Mouse (Mus musculus) thymus, adult 2 months (tissue): Measurements from ENCODE around the gene Fermt3. TPM values are rescaled to one million over a fixed set of nuclear protein-coding genes. Genes with fewer than 3 reads are reported as not detected.

Experiments
- DNase-seq: peaks from one replicate; pipeline ENCODE4 v3.0.0; 2021
- H3K27ac ChIP-seq: fragments of 200-500 bp; 2 replicates; pipeline ENCODE4 v1.5.1; 2012; ENCODE audit warnings: low read length, control low read depth; ENCODE audit not compliant: control insufficient read depth, insufficient read depth
- H3K27me3 ChIP-seq: fragments of 200-500 bp; 2 replicates; pipeline ENCODE4 v1.6.1; 2012; ENCODE audit warnings: mild to moderate bottlenecking, low read length, moderate library complexity, mixed read lengths; ENCODE audit not compliant: control insufficient read depth, insufficient read depth
- H3K36me3 ChIP-seq: fragments of 200-500 bp; 2 replicates; pipeline ENCODE4 v1.6.1; 2012; ENCODE audit warnings: mild to moderate bottlenecking, low read length, moderate library complexity; ENCODE audit not compliant: control insufficient read depth, insufficient read depth
- H3K4me1 ChIP-seq: fragments of 200-500 bp; replicated peaks from 2 replicates; pipeline ENCODE4 v1.6.1; 2012; ENCODE audit warnings: low read length; ENCODE audit not compliant: control insufficient read depth, insufficient read depth
- H3K4me3 ChIP-seq: fragments of 200-500 bp; 2 replicates; pipeline ENCODE4 v1.5.1; 2012; ENCODE audit warnings: mild to moderate bottlenecking, low read length, control low read depth, moderate library complexity; ENCODE audit not compliant: control insufficient read depth, insufficient read depth
- CTCF ChIP-seq: fragments of 200-500 bp; IDR thresholded peaks from 2 replicates; pipeline ENCODE4 v1.5.1; 2012; ENCODE audit warnings: mild to moderate bottlenecking, control low read depth, low read length, moderate library complexity, borderline replicate concordance; ENCODE audit not compliant: control insufficient read depth, poor library complexity, insufficient read depth; ENCODE audit errors: extremely low read depth
- POLR2A ChIP-seq: fragments of 200-500 bp; IDR thresholded peaks from 2 replicates; pipeline ENCODE4 v1.6.1; 2012; ENCODE audit warnings: mild to moderate bottlenecking, low read length, control low read depth, moderate library complexity; ENCODE audit not compliant: control insufficient read depth, poor library complexity, insufficient read depth; ENCODE audit errors: extremely low read depth
- whole genome bisulfite sequencing: fragments of 180-500 bp; shearing (Covaris S2); methylation state at CpG from one replicate; pipeline ENCODE4 v1.1.7; 2018; 5-methylcytosine and 5-hydroxymethylcytosine counted together
- polyA plus RNA-seq: library from polyadenylated mRNA; depleted of rRNA; stranded (reverse); fragments of >200 nt; gene quantifications from 2 replicates; pipeline ENCODE4 v1.2.3, GENCODE M21; 2012; rRNA removed

The Fermt3 gene
- polyA plus RNA-seq, 1 experiment, result 345 TPM

DNA sequence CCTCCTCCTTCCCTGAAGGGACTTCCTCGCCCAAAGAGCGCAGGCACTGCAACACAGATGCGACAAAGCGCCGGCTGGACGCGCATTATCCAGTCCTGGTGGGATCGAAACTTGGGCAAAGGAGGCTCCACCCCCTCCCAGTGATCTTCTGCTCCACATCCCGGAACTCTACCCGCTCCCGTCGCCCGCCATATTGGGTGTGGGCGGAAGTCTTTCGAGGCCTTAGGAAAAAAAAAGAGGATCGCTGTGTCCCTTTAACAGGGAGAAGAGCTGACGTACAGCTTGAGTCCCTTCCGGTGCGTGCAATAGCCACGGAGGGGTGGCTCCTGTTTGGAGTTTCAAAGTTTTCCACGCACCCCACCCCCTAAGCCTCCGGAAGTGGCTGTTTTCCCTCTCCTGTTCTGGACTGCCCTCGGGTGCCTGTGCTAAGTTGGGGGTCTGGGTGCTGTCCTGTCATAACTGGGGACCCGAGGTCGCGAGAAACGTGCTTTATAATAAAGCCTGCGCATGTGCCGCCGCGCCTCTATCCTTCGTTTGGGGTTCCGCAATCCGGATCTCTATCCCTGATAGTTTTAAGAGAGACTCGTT, 67.8 kb downstream of the Fermt3 start:
- under 1% methylated on average over 35 of the region's 35 CpGs for WGBS
- Histone ChIP-seq H3K4me1 (peaks cover 20% of the 10 kb centered on the region), H3K27ac (peak overlapping the region; percentile 73), H3K27me3 (no peaks in the 10 kb centered on the region), H3K36me3 (no peaks in the 10 kb centered on the region), H3K4me3 (peak overlapping the region; percentile 70)
- peak; percentile 53 for TF ChIP-seq POLR2A
- TF ChIP-seq CTCF, result no peak
- DNase-seq, result peak; percentile 87

GRCm38 (mm10) chr19:6950613-6951153, 68.6 kb downstream of the Fermt3 start:
- under 1% methylated on average over 28 of the region's 28 CpGs for WGBS
- no peaks in the 10 kb centered on the region for H3K27me3 ChIP-seq
- H3K4me3 ChIP-seq, result peak overlapping the region; percentile 70
- no peaks in the 10 kb centered on the region for H3K36me3 ChIP-seq
- DNase-seq, result peak; percentile 47
- H3K4me1 ChIP-seq, result peaks cover 20% of the 10 kb centered on the region
- TF ChIP-seq POLR2A (no peak), CTCF (no peak)
- peak overlapping the region; percentile 73 for H3K27ac ChIP-seq

GRCm38 (mm10) chr19:6949951-6950350, 69.3 kb downstream of the Fermt3 start:
- 88% methylated on average over 5 of the region's 5 CpGs for WGBS
- Histone ChIP-seq H3K27me3 (no peaks in the 10 kb centered on the region), H3K4me3 (no peak overlapping the region), H3K36me3 (no peaks in the 10 kb centered on the region), H3K4me1 (peaks cover 20% of the 10 kb centered on the region), H3K27ac (no peak overlapping the region)
- DNase-seq, result no peak
- TF ChIP-seq POLR2A, result no peak
- TF ChIP-seq CTCF, result no peak

DNA sequence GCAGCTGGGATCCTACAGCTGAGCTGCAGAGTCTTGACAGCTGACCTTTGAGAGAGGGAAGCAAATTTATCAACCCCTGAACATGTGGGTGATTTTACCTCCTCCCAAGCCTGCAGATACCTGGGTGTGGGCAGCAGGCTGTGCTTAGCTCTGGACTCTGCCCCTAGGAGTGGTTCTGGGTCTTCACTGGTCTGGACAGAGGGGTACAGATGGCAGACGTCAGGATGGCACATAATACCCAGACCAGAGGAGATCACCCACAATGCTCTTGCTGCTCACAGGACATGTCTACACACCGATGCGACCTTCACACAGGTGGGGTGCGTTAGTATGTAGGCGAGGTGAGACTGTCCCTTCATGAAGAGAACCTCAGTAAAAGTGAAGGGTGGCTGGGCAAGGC, 69.7 kb downstream of the Fermt3 start:
- H3K27me3 ChIP-seq, result no peaks in the 10 kb centered on the region
- TF ChIP-seq POLR2A, result no peak
- no peak for TF ChIP-seq CTCF
- 97% methylated on average over 5 of the region's 5 CpGs for WGBS
- H3K36me3 ChIP-seq, result no peaks in the 10 kb centered on the region
- H3K4me1 ChIP-seq, result peaks cover 20% of the 10 kb centered on the region
- no peak overlapping the region for H3K27ac ChIP-seq
- no peak for DNase-seq
- H3K4me3 ChIP-seq, result no peak overlapping the region

Other genes with a start within 250 kb of the Fermt3 start
- gene Rps6ka4, start 178.8 kb downstream of the Fermt3 start, polyA plus RNA-seq, result 29.5 and 30.6 TPM in 2 replicates
- gene Ccdc88b, start 161.3 kb downstream of the Fermt3 start, polyA plus RNA-seq, result 225 and 234 TPM in 2 replicates
- 183 and 203 TPM in 2 replicates for gene Trmt112, start 109.8 kb downstream of the Fermt3 start, polyA plus RNA-seq
- 99.4 and 133 TPM in 2 replicates for gene Prdx5, start 109.4 kb downstream of the Fermt3 start, polyA plus RNA-seq
- 67.9 and 77.4 TPM in 2 replicates for gene Esrra, start 97.7 kb downstream of the Fermt3 start, polyA plus RNA-seq
- 3.7 and 5.2 TPM in 2 replicates for gene Catsperz, start 94.1 kb downstream of the Fermt3 start, polyA plus RNA-seq
- gene Kcnk4, start 85.0 kb downstream of the Fermt3 start, polyA plus RNA-seq, result 1.5 and 1.8 TPM in 2 replicates
- gene Bad, start 77.6 kb downstream of the Fermt3 start, polyA plus RNA-seq, result 59.1 and 65.6 TPM in 2 replicates
- gene Gpr137, start 77.0 kb downstream of the Fermt3 start, polyA plus RNA-seq, result 66.8 and 86.6 TPM in 2 replicates
- gene Ppp1r14b, start 44.5 kb downstream of the Fermt3 start, polyA plus RNA-seq, result 337 and 340 TPM in 2 replicates
- gene Plcb3, start 43.0 kb downstream of the Fermt3 start, polyA plus RNA-seq, result 27.2 and 35.5 TPM in 2 replicates
- 33.2 and 39.4 TPM in 2 replicates for gene Fkbp2, start 39.0 kb downstream of the Fermt3 start, polyA plus RNA-seq
- gene Vegfb, start 31.8 kb downstream of the Fermt3 start, polyA plus RNA-seq, result 38.4 and 38.8 TPM in 2 replicates
- gene Dnajc4, start 26.9 kb downstream of the Fermt3 start, polyA plus RNA-seq, result 28.0 and 31.6 TPM in 2 replicates
- gene Nudt22, start 23.4 kb downstream of the Fermt3 start, polyA plus RNA-seq, result 43.0 and 46.5 TPM in 2 replicates
- gene Trpt1, start 23.3 kb downstream of the Fermt3 start, polyA plus RNA-seq, result 8.4 and 9.9 TPM in 2 replicates
- 87.4 and 89.5 TPM in 2 replicates for gene Stip1, start 20.5 kb upstream of the Fermt3 start, polyA plus RNA-seq
- gene Macrod1, start 37.3 kb upstream of the Fermt3 start, polyA plus RNA-seq, result 37.5 and 49.3 TPM in 2 replicates
- gene Flrt1, start 86.3 kb upstream of the Fermt3 start, polyA plus RNA-seq, result 0.59 and 0.64 TPM in 2 replicates
- 176 and 191 TPM in 2 replicates for gene Otub1, start 186.8 kb upstream of the Fermt3 start, polyA plus RNA-seq
- gene Cox8a, start 198.1 kb upstream of the Fermt3 start, polyA plus RNA-seq, result 1,690 and 1,818 TPM in 2 replicates
- gene Naa40, start 221.7 kb upstream of the Fermt3 start, polyA plus RNA-seq, result 55.9 and 71.6 TPM in 2 replicates
- gene Rcor2, start 247.9 kb upstream of the Fermt3 start, polyA plus RNA-seq, result 31.2 and 42.8 TPM in 2 replicates